Mouse (Mus musculus): ENCODE data around the gene Col4a6.
A peak's percentile ranks its signal among the peaks of the same experiment; 100 is the strongest.

Gene Col4a6

DNA sequence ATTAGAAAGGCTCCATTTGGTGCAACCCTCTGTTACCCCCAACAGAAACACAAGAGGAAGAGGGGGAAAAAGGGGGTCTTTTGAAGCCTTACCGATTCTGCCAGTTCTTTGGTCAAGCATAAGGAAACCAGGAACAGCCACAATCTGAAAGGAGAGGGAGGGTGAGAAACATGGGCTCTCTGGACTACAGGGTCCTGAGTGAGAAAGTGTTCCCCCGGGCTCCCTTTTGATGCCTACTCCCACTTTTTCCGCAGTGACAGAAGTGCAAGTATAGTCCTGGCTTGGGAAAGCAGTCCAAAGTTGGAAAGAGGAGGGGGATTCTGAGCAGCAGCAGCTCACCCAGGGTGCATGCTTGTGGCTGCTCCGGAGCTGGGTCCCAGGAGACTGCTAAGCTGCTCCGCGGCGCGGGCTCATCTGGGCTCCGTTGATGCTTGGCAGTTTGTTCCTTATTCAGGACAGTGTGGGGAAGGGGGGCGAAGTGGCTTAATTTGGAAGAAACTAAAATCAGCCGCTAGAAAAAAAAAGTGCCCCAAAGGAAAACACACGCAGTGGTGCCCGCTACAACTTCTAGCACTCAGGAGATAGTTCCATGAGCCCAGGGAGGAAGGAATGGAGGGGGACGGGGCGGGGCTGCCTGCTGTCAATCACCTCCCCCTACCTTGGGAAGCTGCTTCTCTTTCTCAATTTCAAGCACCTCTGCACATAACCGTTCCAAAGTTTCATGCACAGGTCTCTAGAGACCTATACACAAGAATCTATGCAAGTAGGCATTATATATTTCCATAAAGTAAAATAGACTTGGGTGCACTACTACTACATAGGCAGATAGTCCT is at the start of gene Col4a6:
Col4a6 (minus strand) TSS at position 607 of the 833 bp plus-strand sequence.
- no peak for DNase-seq (ENCODE audit: low read depth, low spot score)

DNA sequence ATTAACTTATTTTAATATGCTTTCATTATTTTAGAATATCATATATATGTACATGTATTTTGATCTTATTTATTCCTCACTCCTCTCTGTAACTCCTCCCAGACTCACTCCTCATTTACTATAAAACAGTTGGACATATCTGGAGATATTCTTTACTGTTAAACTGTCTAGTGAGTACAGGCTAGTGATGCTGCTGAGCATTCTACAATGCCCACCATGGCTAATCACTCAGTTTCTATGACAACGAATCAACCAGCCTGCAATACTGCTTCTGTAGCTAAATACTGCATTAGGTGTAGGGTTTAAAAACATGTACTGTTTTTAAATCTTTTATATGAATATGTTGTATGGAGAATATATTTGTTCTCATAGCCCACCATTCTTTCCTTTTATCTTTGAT is 29.2 kb upstream of the Col4a6 start:
- no peak for DNase-seq (ENCODE audit: low read depth, low spot score)

DNA sequence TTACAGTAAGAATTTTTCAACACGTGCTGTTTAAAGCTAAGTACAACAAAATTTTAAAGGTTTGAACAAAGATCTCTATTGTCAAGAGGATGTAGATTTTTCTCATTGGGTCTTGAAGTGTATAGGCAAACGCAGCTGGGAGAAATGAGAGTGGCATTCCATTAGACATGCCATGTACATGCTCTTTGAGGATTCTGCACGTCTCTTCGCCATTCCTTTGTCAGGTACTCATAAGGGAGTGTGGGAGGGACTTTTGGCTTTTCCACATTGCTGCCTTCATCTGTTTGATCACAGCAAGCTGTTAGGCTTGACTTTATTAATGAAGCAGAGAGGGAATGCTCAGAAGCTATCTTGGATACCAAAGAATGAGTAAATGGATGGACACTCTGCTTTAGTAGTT is 20.7 kb upstream of the Col4a6 start:
- DNase-seq (ENCODE audit: low read depth, low spot score), result no peak

DNA sequence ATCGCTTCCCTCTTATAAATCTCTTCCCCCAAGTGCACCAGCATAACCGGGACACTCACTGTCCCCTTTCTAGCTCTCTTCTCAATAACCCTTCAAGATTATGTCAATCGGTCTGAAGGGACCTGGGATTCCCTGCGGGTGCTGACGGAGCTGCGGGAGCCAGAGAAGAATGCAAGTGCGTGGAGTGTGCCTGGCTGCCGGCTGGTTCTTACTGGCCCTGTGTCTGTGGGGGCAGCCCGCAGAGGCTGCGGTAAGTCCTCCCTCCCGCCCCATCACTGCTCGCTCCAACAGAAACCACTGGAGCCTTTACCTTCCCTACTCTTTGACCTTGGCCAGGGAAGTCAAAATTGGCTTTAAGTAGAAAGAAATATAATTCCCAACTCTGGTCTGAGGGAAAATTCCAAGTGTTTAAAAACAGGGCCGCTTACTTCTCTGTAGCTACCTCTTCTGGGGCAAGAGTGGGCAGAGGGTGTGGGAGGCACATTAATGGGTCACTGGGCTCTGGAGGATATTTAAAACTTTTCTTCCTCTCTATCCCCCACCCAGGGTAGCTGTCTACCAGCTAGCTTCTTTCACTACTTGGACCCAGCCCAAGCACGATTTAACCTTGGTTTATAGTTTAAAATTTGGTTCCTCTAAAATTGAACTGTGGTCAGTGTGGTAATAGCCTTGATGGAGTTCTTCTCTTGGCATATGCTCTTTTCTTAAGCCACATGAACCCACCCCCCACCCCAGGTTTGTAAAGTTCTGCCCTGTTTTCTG is 1.9 kb upstream of the Col4a6 start:
- no peak for DNase-seq (ENCODE audit: low read depth, low spot score)

DNA sequence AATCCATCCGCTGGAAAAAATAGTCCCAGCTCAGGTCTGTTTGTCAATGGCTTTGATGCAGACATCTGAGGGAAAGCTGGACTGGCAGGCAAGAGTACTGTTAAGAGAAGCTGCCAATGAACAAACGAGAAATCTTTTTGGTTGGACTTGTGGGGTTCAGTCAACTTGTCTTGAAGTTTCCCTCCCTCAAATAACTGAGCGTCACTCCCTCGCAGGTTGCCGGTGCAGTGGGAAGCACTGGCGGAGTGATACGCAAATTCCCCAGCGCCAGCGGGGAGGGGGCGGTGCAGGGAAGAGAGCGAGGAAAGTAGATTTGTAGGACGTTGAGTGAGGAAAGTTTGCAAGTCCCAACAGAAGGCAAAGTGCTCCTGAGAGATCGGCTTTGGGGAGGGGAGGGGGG is 1.2 kb upstream of the Col4a6 start, which contains the start of gene Col4a5:
Col4a5 (plus strand) TSS at position 276 of the 400 bp plus-strand sequence.
- peak; percentile 0 for DNase-seq (ENCODE audit: low read depth, low spot score)

DNA sequence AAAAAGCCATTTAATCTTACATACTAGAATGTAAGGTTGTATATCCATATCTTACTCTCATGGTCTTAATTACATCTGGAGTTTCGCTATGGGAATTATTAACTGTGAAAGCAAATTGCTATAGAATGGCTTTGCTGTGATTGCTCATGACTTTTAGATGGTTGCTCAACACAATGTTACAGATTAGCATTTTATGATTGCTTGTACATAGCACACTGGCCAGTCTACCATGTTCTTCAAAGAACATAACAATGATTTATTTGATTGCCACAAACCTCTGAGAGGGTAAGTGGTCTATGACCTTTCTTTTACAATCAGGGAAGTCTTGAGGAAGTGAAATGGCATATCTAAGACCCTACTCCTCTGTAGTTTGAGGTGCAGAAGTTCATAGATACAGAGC is 25.9 kb downstream of the Col4a6 start:
- DNase-seq (ENCODE audit: low read depth, low spot score), result no peak

DNA sequence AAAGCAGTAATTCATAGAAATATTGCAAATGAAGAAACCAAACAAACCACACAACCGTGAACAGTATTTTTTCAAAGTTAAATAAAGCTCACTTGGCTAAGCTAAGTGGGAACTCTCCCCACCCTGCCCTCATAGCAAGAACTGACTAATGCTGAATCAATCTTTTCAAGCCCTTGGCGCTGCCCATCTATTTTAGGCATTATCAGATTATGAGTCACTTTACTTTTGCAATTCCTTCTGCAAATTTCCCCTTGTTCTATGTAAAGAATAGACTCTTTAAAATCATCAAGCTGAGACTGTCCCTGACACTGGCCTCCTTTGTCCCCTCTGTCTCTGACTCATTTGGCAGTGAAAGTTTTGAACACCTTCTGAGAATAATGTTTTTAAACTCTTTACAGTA is 34.5 kb downstream of the Col4a6 start:
- DNase-seq (ENCODE audit: low read depth, low spot score), result no peak

DNA sequence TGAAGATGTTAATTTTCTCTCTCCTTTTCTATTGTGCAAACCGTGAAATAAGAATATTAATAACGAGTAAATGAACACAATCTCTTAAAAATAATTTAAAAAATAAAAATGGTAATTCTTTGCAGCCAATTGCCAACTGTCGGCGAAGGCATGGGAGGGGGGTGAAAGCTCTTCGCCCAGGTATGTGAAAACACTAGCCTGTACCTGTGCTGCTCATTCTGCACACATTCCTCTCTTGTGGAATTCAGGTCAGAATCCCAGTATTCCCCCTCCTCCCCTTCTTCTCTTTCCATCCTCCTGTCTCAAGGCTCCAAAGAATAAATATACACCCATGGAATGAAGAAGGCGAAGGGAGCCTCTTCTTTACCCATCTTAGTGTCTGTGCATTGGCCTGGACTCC is 37.1 kb downstream of the Col4a6 start:
- no peak for DNase-seq (ENCODE audit: low read depth, low spot score)

DNA sequence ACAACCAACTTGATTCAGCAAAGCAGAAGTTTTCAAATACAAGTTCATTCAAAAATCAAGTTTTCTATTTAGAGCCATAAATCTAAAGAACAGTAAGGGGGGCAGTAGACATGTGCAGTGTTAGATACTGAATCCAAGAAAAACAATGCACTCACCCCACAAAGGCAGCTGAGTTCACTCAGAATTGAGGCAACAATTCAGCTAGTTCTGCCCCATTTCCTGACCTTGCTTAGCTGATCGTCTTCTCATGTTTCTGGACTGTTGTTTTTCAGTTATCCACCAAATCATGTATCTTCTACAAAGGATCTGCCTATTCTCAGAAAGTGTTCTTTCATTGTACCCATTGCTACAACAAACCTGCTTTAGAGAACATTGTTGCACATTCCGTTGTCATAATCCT is 58.6 kb downstream of the Col4a6 start:
- DNase-seq (ENCODE audit: low read depth, low spot score), result no peak

DNA sequence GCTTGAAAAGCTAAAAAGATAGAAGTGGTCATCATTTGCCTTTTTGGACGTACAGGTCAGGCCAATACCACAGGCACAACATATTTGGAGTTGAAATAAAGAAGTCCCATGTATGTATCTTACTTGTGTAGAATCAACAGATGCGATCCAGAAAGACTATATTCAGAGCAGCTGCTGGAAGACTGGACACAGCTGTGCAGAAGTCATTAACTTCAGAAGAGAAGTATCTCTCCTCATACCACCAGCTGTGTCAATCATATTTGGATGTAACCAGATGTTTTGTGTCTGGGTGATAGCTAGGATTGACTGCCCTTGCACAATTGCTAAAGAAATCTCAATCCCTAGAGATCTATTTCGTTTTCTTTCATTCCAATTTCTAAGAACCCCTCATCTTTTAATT is 77.6 kb downstream of the Col4a6 start:
- DNase-seq (ENCODE audit: low read depth, low spot score), result no peak

DNA sequence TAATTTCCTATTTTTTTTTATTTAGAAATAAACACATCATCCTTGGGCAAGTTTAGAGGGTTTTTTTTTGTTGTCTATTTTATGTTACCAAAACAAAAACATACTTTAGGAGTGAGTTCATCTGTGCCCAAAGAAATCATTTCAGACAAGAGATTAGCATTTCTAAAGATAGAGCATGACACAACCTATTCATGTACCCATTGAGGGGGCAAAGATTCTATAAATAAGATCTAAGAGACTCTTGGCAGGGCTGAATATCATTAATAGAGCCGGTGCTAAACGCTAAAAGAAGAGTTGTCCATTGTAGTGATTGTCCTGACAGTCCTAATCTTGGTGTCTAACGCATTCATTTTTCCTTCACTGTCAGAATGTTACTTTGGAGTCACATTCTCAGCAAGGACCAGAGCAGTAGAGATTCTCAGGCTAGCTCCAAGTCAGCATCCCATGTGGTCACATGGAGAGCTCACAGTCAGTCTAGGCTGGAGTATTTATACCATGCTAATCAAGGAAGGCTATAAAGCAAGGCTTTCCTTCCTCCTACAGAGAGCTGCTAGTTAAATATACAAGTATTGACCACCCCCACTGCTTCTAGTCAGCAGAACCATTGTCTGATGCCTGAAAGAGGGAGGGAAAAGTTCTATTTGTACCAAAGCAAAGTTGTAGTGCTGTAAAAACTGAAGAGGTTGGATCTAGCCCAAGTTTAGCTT is 88.3 kb downstream of the Col4a6 start:
- no peak for DNase-seq (ENCODE audit: low read depth, low spot score)

DNA sequence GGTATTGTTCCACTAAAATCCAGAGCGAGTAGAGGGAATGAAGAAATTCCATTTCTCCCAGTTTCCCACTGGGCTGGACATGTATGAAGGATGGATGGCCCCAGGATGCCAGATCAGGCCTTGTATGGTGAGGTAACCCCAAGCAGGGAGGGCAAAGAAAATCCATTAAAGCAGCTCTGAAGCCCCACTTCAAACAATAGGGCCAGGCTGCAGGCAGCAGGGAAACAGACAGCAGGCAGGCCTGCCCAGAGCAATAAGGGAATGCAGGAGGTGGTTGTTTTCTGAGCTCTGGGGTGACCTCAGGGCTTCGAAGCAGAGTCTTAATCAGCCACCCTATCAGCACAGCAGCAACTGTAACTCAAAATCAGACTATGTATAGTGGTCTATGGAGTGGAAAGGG is 89.2 kb downstream of the Col4a6 start:
- no peak for DNase-seq (ENCODE audit: low read depth, low spot score)

DNA sequence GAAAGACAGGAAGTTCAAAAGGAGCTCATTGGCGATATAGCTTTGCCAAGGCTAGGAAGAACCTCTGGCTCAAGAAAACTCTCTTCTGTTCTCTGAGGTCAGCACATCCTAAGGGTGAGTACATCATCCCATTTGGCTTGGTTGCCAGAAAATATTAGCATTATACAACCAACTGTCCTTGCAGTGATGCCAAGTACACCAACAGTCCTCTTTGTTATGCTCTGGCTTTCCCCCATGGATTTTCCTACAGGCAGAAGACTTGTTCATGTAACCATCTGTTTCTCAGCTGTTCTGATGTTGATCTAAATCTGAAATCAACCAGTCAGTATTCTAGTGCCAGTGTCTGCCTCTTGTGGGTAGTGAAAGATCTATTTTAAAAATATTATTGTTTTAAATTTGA is 103.6 kb downstream of the Col4a6 start:
- DNase-seq (ENCODE audit: low read depth, low spot score), result no peak

DNA sequence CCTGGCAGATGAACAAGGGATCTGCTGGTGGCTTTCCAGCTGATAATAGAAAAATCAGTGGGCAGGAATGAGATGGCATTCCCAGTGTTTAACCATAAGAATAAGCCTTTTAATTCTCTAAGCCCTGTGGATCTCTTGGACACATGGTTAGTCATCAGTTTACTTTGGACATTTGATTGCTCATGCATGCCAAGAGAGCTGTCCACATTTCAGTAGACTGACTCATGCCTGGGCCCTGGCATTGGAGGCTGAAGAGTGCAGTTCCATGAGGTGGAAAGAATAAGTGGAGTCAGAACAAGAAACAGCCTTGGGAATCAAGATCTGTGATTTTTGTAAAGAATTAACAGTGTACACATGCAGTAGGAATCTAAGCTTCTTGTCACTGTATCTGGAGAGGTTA is 110.5 kb downstream of the Col4a6 start:
- DNase-seq (ENCODE audit: low read depth, low spot score), result no peak

DNA sequence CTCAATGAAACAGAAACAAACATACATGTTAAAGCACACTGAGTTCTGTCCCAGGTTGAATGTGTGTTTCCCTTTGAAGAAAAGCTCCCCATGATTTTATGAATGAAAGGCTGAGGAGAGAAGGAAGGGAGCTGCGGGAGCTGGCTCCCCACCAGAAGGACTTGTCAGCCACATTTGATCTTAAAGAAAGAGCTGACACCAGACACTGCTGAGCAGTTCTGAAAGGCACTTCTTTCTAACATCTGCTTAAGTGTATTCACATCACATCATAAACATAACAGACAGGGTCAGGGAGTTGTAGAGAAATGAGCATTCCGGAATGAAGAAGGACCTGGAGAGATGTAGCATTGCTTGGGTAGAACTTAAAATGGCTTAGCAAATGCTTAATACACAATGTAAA is 132.5 kb downstream of the Col4a6 start:
- DNase-seq (ENCODE audit: low read depth, low spot score), result no peak

DNA sequence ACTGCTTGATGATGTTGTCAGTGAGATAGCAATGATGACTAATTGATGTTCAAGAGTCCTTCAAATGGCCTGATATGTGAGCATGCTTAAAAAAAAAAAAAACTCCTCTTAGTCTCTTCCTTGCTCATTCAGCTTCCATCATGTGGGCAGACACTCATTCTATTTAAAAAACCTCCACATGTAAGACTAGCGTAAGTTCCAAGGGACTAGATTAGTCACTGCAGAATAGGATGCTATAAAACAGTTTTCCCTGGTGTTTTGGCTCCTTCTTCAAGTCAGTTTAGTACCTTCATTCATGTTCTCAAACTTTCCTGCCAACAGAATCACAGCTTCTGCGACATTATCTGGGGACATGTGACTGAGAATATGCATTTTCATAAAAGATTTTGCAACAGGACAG is 145.8 kb downstream of the Col4a6 start:
- DNase-seq (ENCODE audit: low read depth, low spot score), result no peak

DNA sequence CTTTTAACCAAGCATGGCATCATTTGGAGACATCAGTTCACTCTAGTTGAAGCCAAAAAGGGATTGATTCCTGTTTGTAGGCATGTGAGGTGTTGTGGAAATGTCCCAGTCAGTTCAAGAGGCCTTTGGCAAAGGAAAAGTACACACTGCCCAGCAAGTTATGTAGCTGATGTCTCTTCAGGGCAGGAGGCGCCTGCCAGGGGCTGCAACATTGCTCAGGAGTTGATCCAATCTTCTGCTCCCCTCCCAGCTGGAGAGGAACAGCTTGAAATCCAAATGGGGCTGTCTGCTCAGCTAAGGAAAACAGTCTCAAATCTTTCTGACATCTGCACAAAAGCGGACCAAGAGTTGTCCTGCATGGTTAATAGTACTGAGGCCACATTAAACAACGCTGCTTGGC is 149.7 kb downstream of the Col4a6 start:
- DNase-seq (ENCODE audit: low read depth, low spot score), result no peak

DNA sequence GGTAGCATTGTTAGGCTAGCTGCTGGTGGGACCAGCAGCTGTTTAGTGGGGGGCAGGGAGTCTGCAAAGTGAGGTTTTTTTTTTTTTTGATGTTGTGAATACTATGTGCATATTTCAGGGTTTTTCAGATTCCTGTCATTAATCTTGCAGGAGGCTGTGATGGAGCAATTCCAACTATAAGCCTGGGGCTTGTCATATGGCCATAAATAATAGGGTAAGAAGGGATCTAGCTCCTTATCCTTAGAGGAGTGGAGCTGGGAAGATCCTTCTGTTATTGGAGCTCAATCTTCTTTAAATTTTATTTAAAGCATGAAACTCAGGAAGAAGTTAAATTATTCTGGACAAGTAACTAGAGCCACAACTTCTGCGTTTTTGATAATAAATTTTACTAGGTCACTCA is 157.7 kb downstream of the Col4a6 start:
- no peak for DNase-seq (ENCODE audit: low read depth, low spot score)

DNA sequence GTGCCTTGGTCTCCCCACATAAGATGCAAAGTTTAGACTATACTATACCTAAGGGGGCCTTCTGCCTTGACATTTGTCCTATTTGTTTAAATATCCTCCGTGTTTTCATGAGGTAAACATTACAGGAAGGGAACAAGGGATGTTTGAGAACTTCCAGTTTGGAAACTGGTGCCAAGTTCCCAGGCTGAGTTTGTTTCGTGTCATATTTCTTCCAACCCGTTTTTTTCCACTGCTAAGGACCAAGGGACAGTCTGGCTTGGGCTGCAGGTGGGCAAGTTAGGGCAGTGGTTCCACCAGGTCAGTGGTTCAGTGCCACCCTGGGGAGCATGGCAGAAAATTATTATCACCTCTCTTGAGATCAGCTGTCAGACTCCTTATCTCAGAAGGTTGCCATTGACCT is 158.1 kb downstream of the Col4a6 start:
- no peak for DNase-seq (ENCODE audit: low read depth, low spot score)

DNA sequence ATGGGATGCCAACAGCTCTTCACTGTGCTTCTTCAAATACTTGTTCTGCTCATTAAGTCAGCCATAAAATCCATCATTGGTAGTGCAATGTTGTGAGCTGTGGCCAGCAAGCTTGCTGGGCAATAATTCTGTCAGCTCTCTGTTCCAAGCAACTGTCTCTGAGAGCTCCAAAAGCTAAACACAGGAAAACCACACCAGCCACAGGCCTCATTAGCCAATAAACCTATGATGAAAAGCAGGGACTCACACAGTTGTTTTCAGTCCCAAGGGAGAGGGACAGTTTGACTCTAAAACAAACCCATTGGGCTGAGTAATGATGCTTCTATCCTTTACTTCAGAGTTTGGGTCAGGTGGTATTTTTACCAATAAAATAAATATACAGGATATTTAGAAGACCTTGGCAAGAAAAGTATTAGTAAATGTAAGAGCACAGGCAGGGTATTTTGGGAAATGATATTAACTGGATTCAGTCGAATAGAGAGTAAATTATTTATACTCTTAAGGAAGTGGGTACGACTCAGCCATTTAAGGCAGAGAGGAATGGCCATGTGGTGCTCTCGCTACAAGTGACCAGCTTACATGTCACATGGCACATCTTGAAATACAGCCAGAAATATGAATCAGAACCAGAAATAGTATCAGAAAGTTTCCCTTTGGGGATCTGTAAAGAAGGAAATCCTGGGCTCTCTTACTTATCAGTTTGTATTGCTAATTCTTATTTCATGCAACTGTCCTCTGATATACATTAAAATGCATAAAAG is 181.0 kb downstream of the Col4a6 start:
- DNase-seq (ENCODE audit: low read depth, low spot score), result no peak

DNA sequence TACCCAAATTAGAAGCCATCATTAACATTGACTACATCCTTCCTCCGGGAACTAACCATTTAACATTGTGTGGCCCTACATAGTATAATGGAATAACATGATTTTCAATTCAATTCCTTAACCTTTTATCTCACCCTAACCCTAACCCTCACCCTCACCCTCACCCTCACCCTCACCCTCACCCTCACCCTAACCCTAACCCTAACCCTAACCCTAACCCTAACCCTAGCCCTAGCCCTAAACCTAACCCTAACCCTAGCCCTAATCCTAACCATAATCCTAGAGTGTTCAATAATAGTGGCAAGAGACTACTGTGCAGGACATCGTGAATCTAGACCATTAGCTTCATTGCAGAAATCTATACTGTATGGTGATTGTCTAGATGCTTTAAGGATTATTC is 197.5 kb downstream of the Col4a6 start:
- DNase-seq (ENCODE audit: low read depth, low spot score), result no peak

DNA sequence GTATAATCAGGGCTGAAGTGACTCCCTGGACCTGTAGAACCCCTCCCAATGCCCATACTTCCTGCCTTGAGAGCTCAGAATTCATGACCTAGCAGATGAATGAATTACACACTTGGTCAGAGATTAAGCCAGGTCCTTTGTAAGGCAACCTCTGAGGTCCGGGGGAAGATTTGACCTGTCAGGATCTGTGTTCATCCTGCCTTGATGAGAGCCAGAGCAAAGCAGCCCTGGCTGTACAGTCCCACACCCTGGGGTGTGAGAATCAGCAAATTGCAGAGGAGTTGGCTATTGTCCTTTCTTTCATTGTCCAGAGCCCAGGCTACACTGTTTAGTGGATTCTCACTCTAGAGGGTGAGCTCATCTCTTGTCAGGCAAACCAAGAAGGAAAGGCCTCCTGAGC is 207.9 kb downstream of the Col4a6 start:
- DNase-seq (ENCODE audit: low read depth, low spot score), result no peak

Measured in CD4-positive, CD25-positive, alpha-beta regulatory T cell, adult 2 months (primary cell).